Mouse (Mus musculus) heart, embryonic 13.5 days (tissue): ENCODE results near the gene Slc9a9. TPM values are rescaled to one million over a fixed set of nuclear protein-coding genes. Genes with fewer than 3 reads are reported as not detected.

Experiments
- ATAC-seq: fragments of 200-750 bp; cut with Nextera tagmentation; 2 replicates; pipeline ENCODE4 v1.8.0; 2017; ENCODE audit warnings: moderate TSS enrichment; ENCODE audit not compliant: insufficient number of reproducible peaks, low FRiP score, low TSS enrichment; ENCODE audit errors: extremely low read depth
- H3K27ac ChIP-seq: fragments of 300-500 bp; sonication (generic); replicated peaks from 2 replicates; pipeline ENCODE4 v1.5.1; 2015; ENCODE audit warnings: moderate library complexity, mild to moderate bottlenecking, inconsistent platforms
- H3K27me3 ChIP-seq: fragments of 300-500 bp; sonication (generic); replicated peaks from 2 replicates; pipeline ENCODE4 v1.6.1; 2015; ENCODE audit warnings: mild to moderate bottlenecking, inconsistent platforms
- H3K36me3 ChIP-seq: fragments of 300-500 bp; sonication (generic); 2 replicates; pipeline ENCODE4 v1.6.1; 2015; ENCODE audit warnings: mild to moderate bottlenecking, inconsistent platforms
- H3K4me1 ChIP-seq: fragments of 300-500 bp; sonication (generic); 2 replicates; pipeline ENCODE4 v1.6.1; 2015; ENCODE audit warnings: inconsistent platforms
- H3K4me2 ChIP-seq: fragments of 300-500 bp; sonication (generic); 2 replicates; pipeline ENCODE4 v1.6.1; 2015; ENCODE audit warnings: inconsistent platforms, mild to moderate bottlenecking, moderate library complexity
- H3K4me3 ChIP-seq: fragments of 300-500 bp; sonication (generic); 2 replicates; pipeline ENCODE4 v1.5.1; 2015; ENCODE audit warnings: moderate library complexity, mild to moderate bottlenecking, inconsistent platforms
- H3K9ac ChIP-seq: fragments of 300-500 bp; sonication (generic); 2 replicates; pipeline ENCODE4 v1.6.1; 2015; ENCODE audit warnings: inconsistent platforms, mild to moderate bottlenecking, moderate library complexity
- H3K9me3 ChIP-seq: fragments of 300-500 bp; sonication (generic); 2 replicates; pipeline ENCODE4 v1.6.1; 2016; ENCODE audit warnings: inconsistent platforms
- WGBS: fragments of 180-500 bp; shearing (Covaris S2); methylation state at CpG from one replicate; pipeline ENCODE4 v1.1.7; 2015; ENCODE audit warnings: mixed read lengths; 5-methylcytosine and 5-hydroxymethylcytosine counted together
- polyA plus RNA-seq: library from polyadenylated mRNA; unstranded; fragments of >200 nt; fragmentation: Nextera tagmentation; extraction: Ambion mirVana; gene quantifications from 2 replicates; pipeline ENCODE4 v1.2.1, GENCODE M21; 2015

Gene Slc9a9
- polyA plus RNA-seq, 1 experiment from 2014 or later = 3.7 TPM

- Histone ChIP-seq H3K36me3 (no peaks in the 10 kb centered on the region), H3K4me2 (no peak overlapping the region), H3K4me3 (no peak overlapping the region), H3K27ac (no peak overlapping the region), H3K9me3 (no peaks in the 10 kb centered on the region), H3K9ac (no peak overlapping the region), H3K27me3 (no peaks in the 10 kb centered on the region), H3K4me1 (no peaks in the 10 kb centered on the region)
- no peak for ATAC-seq
- WGBS = 70% methylated on average over 4 of the region's 4 CpGs
Measured at GRCm38 (mm10) chr9:94656265-94656664, 13.4 kb upstream of the Slc9a9 start.

DNA sequence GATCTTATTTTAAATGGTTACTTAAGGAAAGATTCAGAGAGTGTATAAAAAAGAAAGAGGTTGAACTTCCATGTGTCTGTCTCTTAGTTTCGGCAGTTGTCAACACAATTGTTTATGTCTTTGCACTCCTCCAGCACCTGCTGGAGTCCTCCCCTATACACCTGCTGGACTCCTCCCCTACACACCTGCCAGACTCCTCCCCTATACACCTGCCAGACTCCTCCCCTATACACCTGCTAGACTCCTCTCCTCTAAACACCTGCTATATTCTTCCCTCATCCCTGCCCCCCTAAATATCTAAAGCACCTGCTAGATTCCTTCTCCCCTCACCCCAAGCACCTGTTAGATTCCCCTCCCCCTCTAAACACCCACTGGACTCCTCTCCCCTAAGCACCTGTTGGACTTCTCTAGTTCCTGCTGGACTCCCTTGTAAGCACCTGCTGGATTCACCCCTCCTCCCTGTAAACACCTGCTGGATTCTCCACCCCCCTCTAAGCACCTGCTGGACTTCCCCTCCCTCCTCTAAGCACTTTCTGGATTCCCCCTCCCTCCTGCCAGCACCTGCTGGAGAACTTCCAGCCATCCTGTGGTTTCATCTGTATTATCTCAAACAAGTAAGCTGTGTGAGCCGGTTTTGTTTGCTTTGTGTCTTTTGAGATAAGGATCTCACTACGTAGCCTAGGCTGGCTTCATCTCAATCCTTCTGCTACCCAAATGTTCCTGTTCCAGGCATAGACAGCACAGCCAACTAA is 10.1 kb upstream of the Slc9a9 start:
- H3K27ac ChIP-seq = no peak overlapping the region
- H3K27me3 ChIP-seq = no peaks in the 10 kb centered on the region
- H3K9me3 ChIP-seq = no peaks in the 10 kb centered on the region
- H3K4me1 ChIP-seq = 0 out of 2 replicates have a peak, but pooled peaks cover 3% of the 10 kb centered on the region
- H3K4me3 ChIP-seq = no peak overlapping the region
- WGBS = 34% methylated on average over 3 of the region's 3 CpGs
- no peak for ATAC-seq
- no peak overlapping the region for H3K9ac ChIP-seq
- no peak overlapping the region for H3K4me2 ChIP-seq
- H3K36me3 ChIP-seq = no peaks in the 10 kb centered on the region

DNA sequence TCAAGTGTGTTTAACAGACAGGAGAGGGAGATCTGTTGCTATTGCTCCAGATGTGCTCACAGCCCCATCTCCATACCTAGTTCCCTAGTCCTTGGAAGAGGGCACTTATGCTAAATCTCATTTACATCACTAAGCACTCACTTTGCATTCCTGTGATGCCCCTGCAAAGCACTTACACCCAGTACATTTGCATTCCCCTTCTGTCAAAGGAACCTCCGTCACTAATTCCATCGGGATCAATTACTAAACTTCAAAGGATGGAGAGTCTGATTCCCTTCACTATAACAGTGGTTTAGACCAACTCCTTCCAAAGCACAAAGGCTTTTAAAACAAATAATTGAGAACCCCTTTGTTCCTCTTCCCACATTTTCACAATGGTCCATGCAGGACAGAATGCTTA is 7.9 kb upstream of the Slc9a9 start:
- Histone ChIP-seq H3K27ac (no peak overlapping the region), H3K9me3 (no peaks in the 10 kb centered on the region), H3K27me3 (no peaks in the 10 kb centered on the region), H3K9ac (no peak overlapping the region), H3K36me3 (no peaks in the 10 kb centered on the region), H3K4me1 (peaks cover 6% of the 10 kb centered on the region; the same call in 1 of the 2 replicates), H3K4me3 (no peak overlapping the region), H3K4me2 (no peak overlapping the region)
- no peak for ATAC-seq
- 12% methylated on average over 2 of the region's 2 CpGs for WGBS

GRCm38 (mm10) chr9:94665248-94665647 is 4.5 kb upstream of the Slc9a9 start:
- no peaks in the 10 kb centered on the region for H3K36me3 ChIP-seq
- no peaks in the 10 kb centered on the region for H3K9me3 ChIP-seq
- no peak overlapping the region for H3K4me2 ChIP-seq
- 73% methylated on average over 4 of the region's 4 CpGs for WGBS
- ATAC-seq = no peak
- H3K27ac ChIP-seq = no peak overlapping the region
- no peak overlapping the region for H3K4me3 ChIP-seq
- no peaks in the 10 kb centered on the region for H3K27me3 ChIP-seq
- H3K4me1 ChIP-seq = peaks cover 9% of the 10 kb centered on the region
- H3K9ac ChIP-seq = no peak overlapping the region

- no peaks in the 10 kb centered on the region for H3K36me3 ChIP-seq
- no peak for ATAC-seq
Measured at GRCm38 (mm10) chr9:94668589-94668988, 1.1 kb upstream of the Slc9a9 start.

GRCm38 (mm10) chr9:94670704-94671103 is 995 bp downstream of the Slc9a9 start:
- H3K4me2 ChIP-seq = peak overlapping the region; percentile 85
- H3K9ac ChIP-seq = peak overlapping the region; percentile 77
- no peak overlapping the region for H3K27ac ChIP-seq
- H3K4me1 ChIP-seq = peaks cover 10% of the 10 kb centered on the region
- H3K36me3 ChIP-seq = no peaks in the 10 kb centered on the region
- H3K9me3 ChIP-seq = no peaks in the 10 kb centered on the region
- H3K27me3 ChIP-seq = no peaks in the 10 kb centered on the region
- peak overlapping the region; percentile 63 for H3K4me3 ChIP-seq
- ATAC-seq = no peak

More at GRCm38 (mm10) chr9:94668589-94668988, 1.1 kb upstream of the Slc9a9 start:
- Histone ChIP-seq H3K27me3 (no peaks in the 10 kb centered on the region), H3K27ac (no peak overlapping the region), H3K4me3 (no peak overlapping the region), H3K9me3 (no peaks in the 10 kb centered on the region), H3K4me1 (peaks cover 10% of the 10 kb centered on the region), H3K4me2 (no peak overlapping the region), H3K9ac (no peak overlapping the region)
- WGBS = 54% methylated on average over 7 of the region's 7 CpGs

DNA sequence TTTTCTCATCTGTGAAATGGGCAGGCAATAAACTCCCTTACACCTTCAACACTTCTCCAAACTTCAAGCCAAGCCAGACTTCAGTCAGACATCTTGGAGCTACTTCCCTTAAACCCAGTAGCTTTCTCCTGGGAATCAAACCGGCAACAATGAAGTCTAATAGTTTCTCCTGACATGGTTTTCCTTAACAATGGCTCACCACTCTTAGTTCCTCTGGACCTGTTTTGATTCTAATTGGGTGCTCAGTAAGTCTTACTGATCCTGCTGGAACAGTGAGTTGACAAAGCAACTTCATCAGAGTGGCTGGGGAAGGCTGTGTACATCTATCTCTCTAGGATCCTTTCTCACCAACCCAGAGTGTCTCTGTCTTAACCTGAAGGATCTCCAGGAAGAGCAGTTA is 5.0 kb downstream of the Slc9a9 start:
- ATAC-seq = no peak
- H3K27ac ChIP-seq = no peak overlapping the region
- H3K27me3 ChIP-seq = no peaks in the 10 kb centered on the region
- peaks cover 4% of the 10 kb centered on the region; the same call in 1 of the 2 replicates for H3K4me1 ChIP-seq
- no peaks in the 10 kb centered on the region for H3K9me3 ChIP-seq
- WGBS = 85% methylated on average over 1 of the region's 1 CpGs
- no peak overlapping the region for H3K4me2 ChIP-seq
- H3K9ac ChIP-seq = no peak overlapping the region
- H3K36me3 ChIP-seq = no peaks in the 10 kb centered on the region
- H3K4me3 ChIP-seq = no peak overlapping the region

DNA sequence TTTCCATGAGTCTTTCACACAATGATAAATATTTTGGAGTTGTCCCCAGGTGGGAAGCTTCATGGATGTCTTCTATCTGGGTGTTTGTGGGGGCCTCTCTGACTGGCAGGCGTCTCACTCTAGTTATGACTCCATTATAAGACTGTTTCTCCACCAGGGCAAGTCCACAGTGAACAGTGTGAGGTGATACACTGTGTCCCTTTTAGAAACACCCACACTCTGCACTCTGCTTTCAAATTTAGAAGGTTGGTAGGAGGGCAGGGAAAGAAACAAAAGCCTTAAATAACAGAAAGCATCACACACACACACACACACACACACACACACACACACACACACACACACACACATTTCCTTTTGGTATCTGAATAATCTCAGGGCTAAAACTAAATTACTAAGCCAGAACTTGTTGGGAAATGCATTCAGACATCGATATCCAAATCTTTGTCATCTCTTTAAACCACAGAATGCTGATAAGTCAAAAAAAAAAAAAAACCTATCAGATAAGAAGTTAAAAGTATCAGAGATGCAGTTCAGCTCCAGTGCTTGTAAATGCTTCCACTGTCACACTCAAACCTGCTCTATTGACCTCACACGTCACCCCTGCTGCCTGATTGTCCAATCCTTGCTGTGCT is 8.4 kb downstream of the Slc9a9 start:
- no peak overlapping the region for H3K27ac ChIP-seq
- no peaks in the 10 kb centered on the region for H3K9me3 ChIP-seq
- no peak overlapping the region for H3K4me3 ChIP-seq
- no peaks in the 10 kb centered on the region for H3K36me3 ChIP-seq
- no peak for ATAC-seq
- no peaks in the 10 kb centered on the region for H3K27me3 ChIP-seq
- no peak overlapping the region for H3K9ac ChIP-seq
- H3K4me2 ChIP-seq = no peak overlapping the region
- H3K4me1 ChIP-seq = no peaks in the 10 kb centered on the region; the same call in 1 of the 2 replicates
- WGBS = 71% methylated on average over 3 of the region's 3 CpGs

GRCm38 (mm10) chr9:94680468-94681094 is 10.9 kb downstream of the Slc9a9 start:
- H3K36me3 ChIP-seq = no peaks in the 10 kb centered on the region
- H3K9me3 ChIP-seq = no peaks in the 10 kb centered on the region
- WGBS = 66% methylated on average over 18 of the region's 18 CpGs
- no peak for ATAC-seq
- no peaks in the 10 kb centered on the region for H3K27me3 ChIP-seq
- no peak overlapping the region for H3K4me3 ChIP-seq
- no peaks in the 10 kb centered on the region; the same call in 1 of the 2 replicates for H3K4me1 ChIP-seq
- no peak overlapping the region for H3K4me2 ChIP-seq
- H3K9ac ChIP-seq = no peak overlapping the region
- no peak overlapping the region for H3K27ac ChIP-seq

DNA sequence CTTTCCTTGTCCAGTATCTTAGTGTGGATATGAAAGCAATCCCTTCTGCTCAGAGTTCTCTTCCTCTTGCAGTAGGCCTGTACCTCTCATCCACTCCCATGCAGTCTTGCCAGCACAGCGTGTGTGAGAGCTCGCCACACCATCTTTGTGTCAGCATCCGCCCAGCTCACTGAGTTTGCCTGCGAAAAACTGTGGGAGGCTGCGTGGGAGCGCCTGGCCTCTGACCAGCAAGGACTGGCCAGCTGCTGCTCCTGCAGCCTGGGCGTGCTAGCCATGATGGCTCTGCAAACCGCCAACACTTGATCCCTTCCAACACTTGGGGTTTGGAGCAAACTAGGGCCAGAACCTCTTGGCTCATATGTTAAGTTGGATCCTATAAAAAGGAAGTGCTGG is 11.4 kb downstream of the Slc9a9 start:
- no peak overlapping the region for H3K27ac ChIP-seq
- H3K4me2 ChIP-seq = no peak overlapping the region
- H3K36me3 ChIP-seq = no peaks in the 10 kb centered on the region
- no peaks in the 10 kb centered on the region for H3K9me3 ChIP-seq
- 77% methylated on average over 8 of the region's 8 CpGs for WGBS
- H3K27me3 ChIP-seq = no peaks in the 10 kb centered on the region
- ATAC-seq = no peak
- H3K9ac ChIP-seq = no peak overlapping the region
- H3K4me3 ChIP-seq = no peak overlapping the region
- H3K4me1 ChIP-seq = no peaks in the 10 kb centered on the region; the same call in 1 of the 2 replicates

DNA sequence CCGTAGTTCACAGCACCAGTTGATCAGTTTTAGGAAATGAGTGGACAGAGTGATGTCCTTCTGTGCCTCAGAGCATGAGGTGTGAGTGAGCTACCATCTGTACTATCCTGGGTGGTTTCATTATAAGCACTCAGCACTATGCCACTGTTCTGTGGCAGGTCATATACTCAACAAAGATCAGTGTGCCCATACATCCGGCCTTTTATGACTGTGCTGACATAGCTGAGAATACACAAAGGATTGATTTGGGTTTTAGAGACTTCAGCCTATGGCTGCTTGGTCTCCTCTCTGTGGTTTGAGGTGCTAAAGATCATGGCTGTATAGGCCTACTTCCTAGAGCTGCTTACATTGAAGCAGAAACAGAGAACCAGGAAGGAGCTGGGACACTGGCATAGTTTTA is 12.6 kb downstream of the Slc9a9 start:
- Histone ChIP-seq H3K27ac (no peak overlapping the region), H3K27me3 (no peaks in the 10 kb centered on the region), H3K4me3 (no peak overlapping the region), H3K9me3 (no peaks in the 10 kb centered on the region), H3K36me3 (no peaks in the 10 kb centered on the region), H3K9ac (no peak overlapping the region), H3K4me2 (no peak overlapping the region), H3K4me1 (no peaks in the 10 kb centered on the region; the same call in 1 of the 2 replicates)
- WGBS = 75% methylated on average over 2 of the region's 2 CpGs
- ATAC-seq = no peak
